Mouse (Mus musculus) embryonic fibroblast, embryonic 13.5 days (primary cell): ENCODE results near the gene Fcrla. TPM values are rescaled to one million over a fixed set of nuclear protein-coding genes. Genes with fewer than 3 reads are reported as not detected.

Experiments
- H3K27ac ChIP-seq: 2 replicates; pipeline ENCODE4 v1.5.1; 2012; ENCODE audit warnings: low read length, control low read depth, inconsistent platforms; ENCODE audit not compliant: insufficient read depth
- H3K4me1 ChIP-seq: 2 replicates; pipeline ENCODE4 v1.6.1; 2011; ENCODE audit warnings: low read length; ENCODE audit not compliant: control insufficient read depth, insufficient read depth
- H3K4me3 ChIP-seq: 2 replicates; pipeline ENCODE4 v1.5.1; 2011; ENCODE audit warnings: mild to moderate bottlenecking, control low read depth, low read length; ENCODE audit not compliant: insufficient read depth
- CTCF ChIP-seq: IDR thresholded peaks from 2 replicates; pipeline ENCODE4 v1.5.1; 2011; ENCODE audit warnings: mild to moderate bottlenecking, control low read depth, low read length, moderate library complexity, borderline replicate concordance; ENCODE audit not compliant: insufficient read depth
- POLR2A ChIP-seq: IDR thresholded peaks from 2 replicates; pipeline ENCODE4 v1.6.1; 2011; ENCODE audit warnings: low read depth, mild to moderate bottlenecking, control low read depth, low read length, moderate library complexity
- polyA plus RNA-seq: library from polyadenylated mRNA; stranded (reverse); fragments of >200 nt; gene quantifications from 2 replicates; pipeline ENCODE4 v1.2.4, GENCODE M21; 2011; ENCODE audit warnings: low read depth; ENCODE audit not compliant: missing spikeins, insufficient read length

Gene Fcrla
- polyA plus RNA-seq, 1 experiment: not detected

- TF ChIP-seq CTCF (no peak), POLR2A (no peak)
- Histone ChIP-seq H3K4me3 (peak overlapping the region; percentile 19; the same call in 1 of the 2 replicates), H3K27ac (no peak overlapping the region), H3K4me1 (no peaks in the 10 kb centered on the region)
Measured at GRCm38 (mm10) chr1:170908341-170908740, 19.0 kb downstream of the Fcrla start.

- TF ChIP-seq CTCF (no peak), POLR2A (no peak)
- Histone ChIP-seq H3K27ac (no peak overlapping the region), H3K4me3 (peak overlapping the region; percentile 19), H3K4me1 (no peaks in the 10 kb centered on the region)
Measured at GRCm38 (mm10) chr1:170907456-170908191, 19.8 kb downstream of the Fcrla start.

GRCm38 (mm10) chr1:170907111-170907455 is 20.3 kb downstream of the Fcrla start:
- TF ChIP-seq POLR2A (no peak), CTCF (no peak)
- Histone ChIP-seq H3K27ac (no peak overlapping the region), H3K4me1 (no peaks in the 10 kb centered on the region), H3K4me3 (no peak overlapping the region)

- Histone ChIP-seq H3K4me3 (no peak overlapping the region), H3K4me1 (no peaks in the 10 kb centered on the region), H3K27ac (no peak overlapping the region)
- TF ChIP-seq POLR2A: no peak
- no peak for TF ChIP-seq CTCF
Measured at GRCm38 (mm10) chr1:170903485-170903884, 23.9 kb downstream of the Fcrla start.

GRCm38 (mm10) chr1:170901536-170902238 is 25.7 kb downstream of the Fcrla start:
- TF ChIP-seq CTCF: peak; percentile 58; the same call in 1 of the 2 replicates
- TF ChIP-seq POLR2A: no peak
- Histone ChIP-seq H3K4me1 (no peaks in the 10 kb centered on the region), H3K27ac (no peak overlapping the region), H3K4me3 (no peak overlapping the region)

- H3K4me3 ChIP-seq: no peak overlapping the region
- no peak for TF ChIP-seq POLR2A
- TF ChIP-seq CTCF: no peak
- no peak overlapping the region for H3K27ac ChIP-seq
- no peaks in the 10 kb centered on the region for H3K4me1 ChIP-seq
Measured at GRCm38 (mm10) chr1:170900799-170901467, 26.4 kb downstream of the Fcrla start.

- H3K4me1 ChIP-seq: no peaks in the 10 kb centered on the region
- no peak overlapping the region for H3K27ac ChIP-seq
- TF ChIP-seq CTCF (no peak), POLR2A (no peak)
- H3K4me3 ChIP-seq: no peak overlapping the region
Measured at GRCm38 (mm10) chr1:170898413-170899075, 28.8 kb downstream of the Fcrla start.

- Histone ChIP-seq H3K27ac (no peak overlapping the region), H3K4me1 (no peaks in the 10 kb centered on the region), H3K4me3 (no peak overlapping the region)
- no peak for TF ChIP-seq POLR2A
- no peak for TF ChIP-seq CTCF
Measured at GRCm38 (mm10) chr1:170896651-170897281, 30.6 kb downstream of the Fcrla start.
